Mouse (Mus musculus) ES-E14 (cell line): Measurements from ENCODE around the gene Zc3h10. TPM values are rescaled to one million over a fixed set of nuclear protein-coding genes. Genes with fewer than 3 reads are reported as not detected.

Source experiments
- DNase-seq: peaks from one replicate; pipeline ENCODE4 v3.0.0-alpha.2; 2013; ENCODE audit warnings: low read depth, low spot score
- H3K27ac ChIP-seq: 2 replicates; pipeline ENCODE4 v1.5.1; 2012; ENCODE audit warnings: low read depth, mild to moderate bottlenecking, low read length, moderate library complexity, mixed read lengths; ENCODE audit not compliant: poor library complexity, insufficient read depth, severe bottlenecking
- H3K36me3 ChIP-seq: 2 replicates; pipeline ENCODE4 v1.6.1; 2012; ENCODE audit warnings: mild to moderate bottlenecking, low read length, moderate library complexity, mixed read lengths; ENCODE audit not compliant: control insufficient read depth, poor library complexity, insufficient read depth, severe bottlenecking
- H3K4me1 ChIP-seq, 2 experiments: fragments of 150-350 bp in 1 of 2; sonication (generic) in 1 of 2; 2 replicates each; pipeline ENCODE4 v1.6.1; 2012; ENCODE audit warnings: low read length in 2 of 2, mild to moderate bottlenecking in 1 of 2, mixed read lengths in 1 of 2; ENCODE audit not compliant: control insufficient read depth in 2 of 2, insufficient read depth in 2 of 2, poor library complexity in 1 of 2
- H3K4me3 ChIP-seq, 2 experiments: fragments of 150-350 bp in 1 of 2; sonication (generic) in 1 of 2; 2 replicates each; pipeline ENCODE4 v1.5.1; 2012; ENCODE audit warnings: low read length in 2 of 2, low read depth in 1 of 2, mild to moderate bottlenecking in 1 of 2, mixed read lengths in 1 of 2; ENCODE audit not compliant: insufficient read depth in 1 of 2, poor library complexity in 1 of 2, severe bottlenecking in 1 of 2
- H3K9ac ChIP-seq: 2 replicates; pipeline ENCODE4 v1.6.1; 2012; ENCODE audit warnings: low read depth, mild to moderate bottlenecking, low read length, mixed read lengths; ENCODE audit not compliant: poor library complexity, insufficient read depth, severe bottlenecking
- H3K9me3 ChIP-seq: fragments of 150-350 bp; sonication (generic); 2 replicates; pipeline ENCODE4 v1.6.1; 2012; ENCODE audit warnings: low read depth, mild to moderate bottlenecking, low read length; ENCODE audit not compliant: control insufficient read depth, insufficient read depth
- CHD2 ChIP-seq: IDR thresholded peaks from 2 replicates; pipeline ENCODE4 v1.6.1; 2014; ENCODE audit warnings: mild to moderate bottlenecking, low read depth, low read length, inconsistent platforms
- HCFC1 ChIP-seq: IDR thresholded peaks from 2 replicates; pipeline ENCODE4 v1.6.1; 2012; ENCODE audit warnings: low read length, inconsistent platforms, borderline replicate concordance; ENCODE audit not compliant: insufficient read depth
- MAFK ChIP-seq: IDR thresholded peaks from 2 replicates; pipeline ENCODE4 v1.6.1; 2014; ENCODE audit warnings: mild to moderate bottlenecking, low read depth, low read length, inconsistent platforms; ENCODE audit not compliant: insufficient read depth
- ZC3H11A ChIP-seq: IDR thresholded peaks from 2 replicates; pipeline ENCODE4 v1.6.1; 2012; ENCODE audit warnings: low read depth, mild to moderate bottlenecking, inconsistent platforms, low read length, borderline replicate concordance
- ZNF384 ChIP-seq: IDR thresholded peaks from 2 replicates; pipeline ENCODE4 v1.6.1; 2012; ENCODE audit warnings: low read depth, low read length, inconsistent platforms
- in situ Hi-C, 2 experiments: fragments of 600-800 bp; cut with MboI; formaldehyde crosslinking; loops; one replicate each; pipeline ENCODE4 v1.15.1; 2025; ENCODE audit warnings: low sequenced_read_pairs in 2 of 2, inconsistent platforms in 1 of 2; ENCODE audit not compliant: unreplicated experiment in 2 of 2
- total RNA-seq: library from RNA; depleted of rRNA; stranded (reverse); fragments of 300-350 nt; gene quantifications from 2 replicates; pipeline ENCODE4 v1.2.3, GENCODE M21; 2012; rRNA removed

Zc3h10 gene
- total RNA-seq: 18.8 and 19.5 TPM in 2 replicates

GRCm38 (mm10) chr10:128547361-128548032, at the start of gene Zc3h10:
Zc3h10 (minus strand) TSS chr10:128547774.
- Histone ChIP-seq H3K4me1 (peaks cover 0 to 19% of the 10 kb centered on the region in 2 experiments; a peak in 1 of 4 replicates), H3K27ac (peak within 1 kb of the TSS; percentile 89), H3K4me3 (peak within 1 kb of the TSS; percentile 91), H3K36me3 (peaks cover 30% of the 10 kb centered on the region), H3K9me3 (no peaks in the 10 kb centered on the region), H3K9ac (peak within 1 kb of the TSS; percentile 93)
- in situ Hi-C loops: no loop called here
- no peak for TF ChIP-seq MAFK
- TF ChIP-seq ZC3H11A: no peak
- TF ChIP-seq CHD2: peak; percentile 47; the same call in 1 of the 2 replicates
- no peak for TF ChIP-seq ZNF384
- peak; percentile 83 for TF ChIP-seq HCFC1
- peak; percentile 91 for DNase-seq

GRCm38 (mm10) chr10:128592797-128593196, 45.2 kb upstream of the Zc3h10 start:
- Histone ChIP-seq H3K9ac (no peak overlapping the region), H3K4me3 (no peak overlapping the region), H3K27ac (no peak overlapping the region), H3K9me3 (no peaks in the 10 kb centered on the region), H3K4me1 (peaks cover 6 to 7% of the 10 kb centered on the region in 2 experiments), H3K36me3 (no peaks in the 10 kb centered on the region)
- DNase-seq: no peak
- in situ Hi-C loops: no loop called here
- TF ChIP-seq HCFC1 (no peak), ZNF384 (no peak), MAFK (no peak), CHD2 (no peak), ZC3H11A (no peak)

DNA sequence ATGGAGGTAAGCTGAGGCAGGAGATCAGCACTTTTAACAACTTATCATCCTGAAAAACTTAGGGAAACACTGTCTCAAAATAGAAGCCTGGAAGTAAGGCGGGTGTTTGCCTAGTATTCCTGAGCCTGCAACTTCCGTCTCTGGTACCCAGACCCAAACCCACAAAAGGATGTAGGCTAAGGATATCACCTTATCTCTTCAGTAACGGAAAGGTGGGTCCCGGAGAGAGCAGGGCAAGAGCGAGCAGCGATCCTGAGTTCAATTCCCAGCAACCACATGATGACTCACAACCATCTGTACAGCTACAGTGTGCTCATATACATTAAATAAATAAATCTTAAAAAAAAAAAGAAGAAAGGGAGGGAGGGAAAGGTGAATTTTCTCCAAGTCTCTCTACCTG, 43.9 kb upstream of the Zc3h10 start:
- Histone ChIP-seq H3K9ac (no peak overlapping the region), H3K9me3 (no peaks in the 10 kb centered on the region), H3K4me3 (no peak overlapping the region), H3K4me1 (peaks cover 6 to 15% of the 10 kb centered on the region in 2 experiments), H3K27ac (no peak overlapping the region), H3K36me3 (no peaks in the 10 kb centered on the region)
- in situ Hi-C loops: no loop called here
- no peak for TF ChIP-seq ZNF384
- no peak for TF ChIP-seq CHD2
- TF ChIP-seq HCFC1: no peak
- TF ChIP-seq MAFK: no peak
- DNase-seq: no peak

GRCm38 (mm10) chr10:128590193-128590690, 42.7 kb upstream of the Zc3h10 start:
- peak overlapping the region; percentile 94 for H3K27ac ChIP-seq

More at GRCm38 (mm10) chr10:128590193-128590690, 42.7 kb upstream of the Zc3h10 start:
- peak overlapping the region; percentile 80 for H3K9ac ChIP-seq
- H3K4me1 ChIP-seq: peaks cover 6 to 21% of the 10 kb centered on the region in 2 experiments
- H3K36me3 ChIP-seq: no peaks in the 10 kb centered on the region
- H3K4me3 ChIP-seq: peak overlapping the region; percentile 79 to 86
- TF ChIP-seq CHD2: no peak
- no peak for TF ChIP-seq MAFK
- TF ChIP-seq ZC3H11A: no peak; the same call in 1 of the 2 replicates
- TF ChIP-seq ZNF384: no peak
- peak; percentile 38; the same call in 1 of the 2 replicates for TF ChIP-seq HCFC1
- peak; percentile 78 for DNase-seq
- in situ Hi-C loops: no loop called here
- no peaks in the 10 kb centered on the region for H3K9me3 ChIP-seq
